Mouse (Mus musculus): ENCODE data around the gene Rdm1. TPM values are rescaled to one million over a fixed set of nuclear protein-coding genes. Genes with fewer than 3 reads are reported as not detected.
"Not testable (repeated sequence)": the region's sequence is repeated elsewhere in the genome, so short reads cannot be mapped to it uniquely, and the experiment has no call there.

Rdm1 gene
- polyA plus RNA-seq, 1 experiment from 2014 or later, result 17.9 TPM

DNA sequence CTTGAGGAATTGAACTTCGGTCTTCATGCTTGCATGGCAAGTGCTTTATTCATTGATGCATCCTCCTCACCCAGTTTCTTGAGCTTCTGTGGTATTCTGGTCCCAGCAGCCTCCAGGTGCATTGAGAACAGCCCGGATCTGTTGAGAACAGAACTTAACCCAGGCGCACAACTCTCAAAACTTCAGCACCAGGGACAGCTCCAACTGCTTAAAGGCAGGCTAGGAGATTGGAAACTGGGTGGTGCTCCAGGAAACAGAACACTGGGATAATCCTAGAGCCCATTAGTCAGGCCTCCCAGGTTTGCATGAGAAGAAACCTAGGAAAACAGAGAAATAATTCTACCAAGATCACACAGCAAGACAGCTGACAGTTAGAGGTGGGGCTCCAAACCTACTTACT is 24.5 kb upstream of the Rdm1 start:
- Histone ChIP-seq H3K4me3 (no peak overlapping the region), H3K9me3 (no peaks in the 10 kb centered on the region), H3K4me2 (no peak overlapping the region), H3K36me3 (no peaks in the 10 kb centered on the region), H3K27ac (replicated peaks) (no peak overlapping the region), H3K4me1 (replicated peaks) (peaks cover 7% of the 10 kb centered on the region), H3K9ac (no peak overlapping the region), H3K27me3 (no peaks in the 10 kb centered on the region)
- ATAC-seq (ENCODE audit: low FRiP score, low read depth), result no peak
- 17% methylated on average over 3 of the region's 3 CpGs for WGBS

- H3K4me2 ChIP-seq, result peak overlapping the region; percentile 62
- peak overlapping the region; percentile 33 for H3K9ac ChIP-seq
- H3K27me3 ChIP-seq, result no peaks in the 10 kb centered on the region
- peaks cover 7% of the 10 kb centered on the region for H3K4me1 ChIP-seq (replicated peaks)
- H3K36me3 ChIP-seq, result no peaks in the 10 kb centered on the region
- under 1% methylated on average over 3 of the region's 3 CpGs for WGBS
- peak overlapping the region; percentile 39 for H3K4me3 ChIP-seq
- no peak for ATAC-seq (ENCODE audit: low FRiP score, low read depth)
- no peaks in the 10 kb centered on the region for H3K9me3 ChIP-seq
- H3K27ac ChIP-seq (replicated peaks), result peak overlapping the region; percentile 56; the same call in 1 of the 2 replicates
These were observed 22.9 kb upstream of the Rdm1 start for GRCm38 (mm10) chr11:101604116-101604515.

GRCm38 (mm10) chr11:101604531-101605453 is 22.2 kb upstream of the Rdm1 start:
- not testable (repeated sequence) for H3K9me3 ChIP-seq; H3K4me1 ChIP-seq (replicated peaks); H3K36me3 ChIP-seq; H3K27me3 ChIP-seq
- Histone ChIP-seq H3K4me3 (peak overlapping the region; percentile 39), H3K27ac (replicated peaks) (peak overlapping the region; percentile 56; the same call in 1 of the 2 replicates), H3K4me2 (peak overlapping the region; percentile 62), H3K9ac (peak overlapping the region; percentile 33)
- ATAC-seq (ENCODE audit: low FRiP score, low read depth), result peak; percentile 76
- WGBS, result 2% methylated on average over 30 of the region's 30 CpGs

DNA sequence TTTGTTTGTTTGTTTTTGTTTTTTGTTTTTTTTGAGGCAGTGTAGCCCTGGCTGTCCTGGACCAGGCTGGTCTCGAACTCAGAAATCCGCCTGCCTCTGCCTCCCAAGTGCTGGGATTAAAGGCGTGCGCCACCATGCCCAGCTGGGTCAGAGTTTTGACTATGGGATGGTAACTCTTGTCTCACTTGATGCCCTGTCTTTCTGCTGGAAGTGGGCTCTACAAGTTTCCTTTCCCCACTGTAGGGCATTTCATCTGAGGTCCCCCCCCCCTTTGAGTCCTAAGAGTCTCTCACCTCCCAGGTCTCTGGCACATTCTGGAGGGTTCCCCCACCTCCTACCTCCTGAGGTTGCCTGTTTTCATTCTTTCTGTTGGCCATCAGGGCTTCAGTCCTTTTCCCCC is 19.9 kb upstream of the Rdm1 start:
- not testable (repeated sequence) for H3K27ac ChIP-seq (replicated peaks); H3K9ac ChIP-seq; H3K4me2 ChIP-seq; H3K4me1 ChIP-seq (replicated peaks); H3K27me3 ChIP-seq; ATAC-seq (ENCODE audit: low FRiP score, low read depth); H3K4me3 ChIP-seq; H3K9me3 ChIP-seq; H3K36me3 ChIP-seq
- WGBS, result 97% methylated on average over 4 of the region's 4 CpGs

GRCm38 (mm10) chr11:101610445-101610844 is 16.6 kb upstream of the Rdm1 start:
- Histone ChIP-seq H3K4me3 (no peak overlapping the region), H3K9ac (no peak overlapping the region), H3K36me3 (no peaks in the 10 kb centered on the region), H3K4me1 (replicated peaks) (no peaks in the 10 kb centered on the region), H3K27me3 (no peaks in the 10 kb centered on the region), H3K27ac (replicated peaks) (no peak overlapping the region), H3K9me3 (no peaks in the 10 kb centered on the region), H3K4me2 (no peak overlapping the region)
- ATAC-seq (ENCODE audit: low FRiP score, low read depth), result no peak
- WGBS, result 43% methylated on average over 11 of the region's 11 CpGs

DNA sequence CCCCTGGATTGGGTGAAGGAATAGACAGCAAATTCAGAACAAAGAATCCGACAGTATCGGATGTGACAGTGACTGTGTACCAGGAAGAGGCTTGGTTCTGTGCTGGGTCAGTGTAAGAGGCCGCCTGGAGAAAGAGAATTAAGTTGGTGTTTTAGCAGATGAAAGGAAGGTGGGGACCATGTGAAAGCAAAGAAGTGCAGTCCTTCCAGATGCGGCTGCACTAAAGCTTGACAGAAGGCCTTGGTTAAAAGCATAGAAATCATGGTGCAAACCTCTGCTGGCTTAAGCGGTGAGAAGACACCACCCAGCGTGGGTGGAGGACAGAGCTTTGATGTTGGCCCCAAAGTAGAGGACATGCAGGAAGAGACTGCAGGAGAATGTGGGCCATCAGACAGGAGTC is 13.4 kb upstream of the Rdm1 start:
- Histone ChIP-seq H3K4me1 (replicated peaks) (peaks cover 18% of the 10 kb centered on the region), H3K4me2 (no peak overlapping the region), H3K4me3 (no peak overlapping the region), H3K9ac (no peak overlapping the region), H3K27me3 (no peaks in the 10 kb centered on the region), H3K27ac (replicated peaks) (no peak overlapping the region), H3K36me3 (no peaks in the 10 kb centered on the region), H3K9me3 (no peaks in the 10 kb centered on the region)
- 82% methylated on average over 6 of the region's 6 CpGs for WGBS
- ATAC-seq (ENCODE audit: low FRiP score, low read depth), result no peak

- Histone ChIP-seq H3K4me2 (no peak overlapping the region), H3K27me3 (no peaks in the 10 kb centered on the region), H3K36me3 (no peaks in the 10 kb centered on the region), H3K27ac (replicated peaks) (no peak overlapping the region), H3K4me1 (replicated peaks) (peaks cover 18% of the 10 kb centered on the region), H3K4me3 (no peak overlapping the region), H3K9me3 (no peaks in the 10 kb centered on the region), H3K9ac (no peak overlapping the region)
- WGBS, result 65% methylated on average over 4 of the region's 4 CpGs
- ATAC-seq (ENCODE audit: low FRiP score, low read depth), result no peak
These were observed 12.9 kb upstream of the Rdm1 start for GRCm38 (mm10) chr11:101614116-101614515.

GRCm38 (mm10) chr11:101615380-101615779 is 11.6 kb upstream of the Rdm1 start:
- Histone ChIP-seq H3K36me3 (no peaks in the 10 kb centered on the region), H3K4me2 (no peak overlapping the region), H3K27me3 (no peaks in the 10 kb centered on the region), H3K9me3 (no peaks in the 10 kb centered on the region), H3K4me1 (replicated peaks) (peaks cover 18% of the 10 kb centered on the region), H3K4me3 (no peak overlapping the region), H3K9ac (no peak overlapping the region), H3K27ac (replicated peaks) (no peak overlapping the region)
- no peak for ATAC-seq (ENCODE audit: low FRiP score, low read depth)
- 82% methylated on average over 6 of the region's 6 CpGs for WGBS

DNA sequence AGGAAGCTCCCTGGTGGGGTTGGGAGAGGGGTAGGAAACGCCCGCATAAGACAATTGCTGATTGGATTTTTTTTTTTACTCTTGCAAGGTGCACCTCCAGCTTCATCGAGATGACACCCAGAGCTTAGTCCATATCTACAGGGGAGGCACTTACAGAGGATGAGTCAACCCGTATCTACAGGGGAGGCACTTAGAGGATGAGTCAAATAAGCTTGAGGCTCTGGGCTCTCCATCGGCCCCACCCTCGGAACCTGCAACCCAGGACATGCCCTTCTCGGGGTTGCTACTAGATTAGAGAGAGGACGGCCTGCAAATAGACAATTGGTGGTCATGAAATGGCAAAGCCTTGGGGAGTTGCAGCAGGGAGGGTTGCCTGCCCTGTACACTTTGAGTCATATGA is 10.9 kb upstream of the Rdm1 start:
- Histone ChIP-seq H3K4me3 (no peak overlapping the region), H3K36me3 (no peaks in the 10 kb centered on the region), H3K27ac (replicated peaks) (no peak overlapping the region), H3K9ac (no peak overlapping the region), H3K4me1 (replicated peaks) (peaks cover 18% of the 10 kb centered on the region), H3K4me2 (no peak overlapping the region), H3K27me3 (no peaks in the 10 kb centered on the region), H3K9me3 (no peaks in the 10 kb centered on the region)
- 91% methylated on average over 8 of the region's 8 CpGs for WGBS
- no peak for ATAC-seq (ENCODE audit: low FRiP score, low read depth)

DNA sequence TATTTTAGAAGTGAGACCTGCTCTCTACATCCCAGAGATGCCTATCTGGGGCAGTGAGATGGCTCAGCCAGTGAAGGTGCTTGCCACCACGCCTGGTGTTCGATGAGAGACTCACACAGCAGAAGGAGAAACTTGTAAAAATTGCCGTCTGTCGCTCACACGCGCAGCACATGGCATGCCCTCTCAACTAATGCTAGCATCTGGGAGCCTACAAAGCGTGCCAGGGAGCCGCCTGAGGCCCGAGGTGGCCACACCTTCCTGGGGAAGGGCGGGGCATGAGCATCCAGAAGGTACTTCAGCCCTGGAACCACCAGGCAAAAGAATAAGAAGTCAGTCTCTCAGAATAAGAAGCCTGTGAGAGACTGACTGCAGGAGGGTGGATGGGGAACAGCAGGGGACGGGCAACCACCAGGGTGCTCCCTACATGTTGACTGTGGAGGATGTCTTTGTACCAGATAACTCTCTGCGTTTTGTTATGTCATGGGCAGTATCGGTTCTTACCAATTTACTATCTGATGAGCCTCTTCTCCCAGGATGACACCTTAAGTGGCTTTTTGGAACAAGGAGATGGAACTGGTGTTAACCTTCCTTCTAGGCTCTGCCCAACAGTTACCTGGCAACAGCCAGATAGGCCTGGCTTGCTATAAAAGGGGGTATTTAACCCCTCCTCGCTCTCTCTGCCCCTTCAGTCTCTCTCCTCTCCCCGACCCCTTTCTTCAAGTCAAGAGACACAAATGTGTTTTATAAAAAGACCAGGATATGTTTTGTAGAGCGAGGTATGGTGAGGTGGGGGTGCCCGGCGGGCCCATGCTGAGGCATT is 9.8 kb upstream of the Rdm1 start:
- 16% methylated on average over 18 of the region's 18 CpGs for WGBS
- no peak for ATAC-seq (ENCODE audit: low FRiP score, low read depth)
- no peak overlapping the region for H3K9ac ChIP-seq

DNA sequence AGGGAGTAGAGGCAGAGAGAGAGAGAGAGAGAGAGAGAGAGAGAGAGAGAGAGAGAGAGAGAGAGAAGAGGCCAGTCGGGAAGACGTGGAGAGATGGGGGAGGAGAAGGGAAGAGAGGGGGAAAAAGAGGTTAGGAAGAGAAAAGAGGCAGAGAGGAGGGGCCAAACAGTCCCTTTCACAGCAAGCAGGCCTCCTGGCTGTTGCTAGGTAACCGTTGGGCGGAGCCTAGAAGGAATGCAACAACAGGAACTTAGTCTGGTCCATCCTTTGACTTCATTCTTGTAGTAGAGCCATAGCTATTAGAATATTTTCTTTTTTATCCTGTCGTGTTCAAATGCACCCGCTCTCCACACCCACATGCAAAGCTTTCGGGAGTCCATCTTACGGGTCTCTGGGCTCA is 9.1 kb upstream of the Rdm1 start:
- peak overlapping the region; percentile 69 for H3K27ac ChIP-seq (replicated peaks)
- peaks cover 18% of the 10 kb centered on the region for H3K4me1 ChIP-seq (replicated peaks)
- WGBS, result 2% methylated on average over 8 of the region's 8 CpGs
- H3K9ac ChIP-seq, result no peak overlapping the region
- no peaks in the 10 kb centered on the region for H3K9me3 ChIP-seq
- H3K4me3 ChIP-seq, result no peak overlapping the region
- H3K27me3 ChIP-seq, result no peaks in the 10 kb centered on the region
- peak overlapping the region; percentile 42 for H3K4me2 ChIP-seq
- ATAC-seq (ENCODE audit: low FRiP score, low read depth), result peak; percentile 64; the same call in 1 of the 2 replicates
- H3K36me3 ChIP-seq, result no peaks in the 10 kb centered on the region

More for the DNA sequence above, 9.8 kb upstream of the Rdm1 start:
- H3K4me3 ChIP-seq, result no peak overlapping the region
- peak overlapping the region; percentile 42 for H3K4me2 ChIP-seq
- no peaks in the 10 kb centered on the region for H3K36me3 ChIP-seq
- H3K27ac ChIP-seq (replicated peaks), result peak overlapping the region; percentile 69
- H3K27me3 ChIP-seq, result no peaks in the 10 kb centered on the region
- H3K4me1 ChIP-seq (replicated peaks), result peaks cover 18% of the 10 kb centered on the region
- H3K9me3 ChIP-seq, result no peaks in the 10 kb centered on the region

DNA sequence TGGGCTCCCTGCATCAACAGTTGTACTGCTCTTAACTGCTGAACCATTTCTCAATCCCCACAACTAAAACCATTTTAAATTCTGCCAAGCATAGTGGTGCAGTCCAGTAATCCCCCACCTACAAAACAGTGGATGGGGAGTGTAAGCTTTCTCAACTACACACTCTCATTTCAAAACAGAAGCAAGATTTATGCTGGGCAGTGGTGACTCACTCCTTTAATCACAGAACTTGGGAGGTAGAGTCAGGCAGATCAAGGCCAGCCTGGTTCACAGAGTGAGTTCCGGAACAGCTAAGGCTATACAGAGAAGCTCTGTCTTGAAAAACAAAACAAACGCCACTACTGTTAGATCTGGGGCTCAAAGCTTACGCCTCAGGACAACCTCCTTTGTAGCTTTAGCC is 8.4 kb upstream of the Rdm1 start:
- Histone ChIP-seq H3K4me1 (replicated peaks) (peaks cover 18% of the 10 kb centered on the region), H3K4me3 (no peak overlapping the region), H3K4me2 (no peak overlapping the region), H3K27me3 (no peaks in the 10 kb centered on the region), H3K9ac (no peak overlapping the region), H3K36me3 (no peaks in the 10 kb centered on the region), H3K9me3 (no peaks in the 10 kb centered on the region), H3K27ac (replicated peaks) (no peak overlapping the region)
- no peak for ATAC-seq (ENCODE audit: low FRiP score, low read depth)
- 73% methylated on average over 3 of the region's 3 CpGs for WGBS
